Mouse (Mus musculus) c-Kit-positive CD71-positive TER-119-positive erythroid progenitor cells, embryonic 14.5 days (primary cell): ENCODE data around the gene Ano4.
"Not testable (repeated sequence)": the region's sequence is repeated elsewhere in the genome, so short reads cannot be mapped to it uniquely, and the experiment has no call there.

Experiments
- DNase-seq: peaks from one replicate; pipeline ENCODE4 v3.0.0-alpha.2; 2013; ENCODE audit warnings: low spot score

The Ano4 gene

DNA sequence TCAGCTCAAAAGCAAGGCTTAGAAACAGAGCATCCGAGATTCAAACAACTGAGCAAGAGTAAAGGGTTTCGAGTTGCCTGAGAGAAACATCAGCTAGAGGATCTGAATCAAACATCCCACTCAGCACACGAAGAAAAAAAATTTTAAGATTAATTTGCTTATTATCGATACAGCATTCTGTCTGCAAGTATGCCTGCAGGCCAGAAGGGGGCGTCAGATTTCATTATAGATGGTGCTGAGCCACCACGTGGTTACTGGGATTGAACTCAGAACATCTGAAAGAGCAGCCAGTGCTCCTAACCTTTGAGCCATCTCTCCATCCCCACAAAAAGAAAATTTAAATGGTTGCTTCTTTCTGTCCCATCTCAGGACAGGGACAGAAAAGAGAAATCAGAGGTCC, 223.2 kb downstream of the Ano4 start:
- no peak for DNase-seq

DNA sequence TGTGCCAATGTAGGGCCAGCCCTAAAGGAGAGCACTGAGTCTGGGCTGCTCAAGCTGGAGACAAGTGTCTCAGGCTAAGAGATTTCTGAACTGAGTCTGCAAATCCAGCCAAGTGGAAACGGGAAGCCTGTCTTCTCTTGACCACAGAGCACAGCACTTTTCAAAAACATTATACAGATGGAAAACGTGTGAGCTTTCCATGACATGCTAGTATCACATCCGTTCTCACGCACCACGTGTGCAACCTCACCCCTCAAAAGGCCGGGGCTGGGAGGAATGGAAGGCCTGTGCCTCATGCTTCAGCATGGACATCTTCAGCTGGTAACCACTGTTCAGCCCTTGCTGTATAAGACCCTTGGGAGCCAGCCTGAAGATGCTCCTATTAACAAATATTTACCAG, 230.2 kb downstream of the Ano4 start:
- DNase-seq = no peak

DNA sequence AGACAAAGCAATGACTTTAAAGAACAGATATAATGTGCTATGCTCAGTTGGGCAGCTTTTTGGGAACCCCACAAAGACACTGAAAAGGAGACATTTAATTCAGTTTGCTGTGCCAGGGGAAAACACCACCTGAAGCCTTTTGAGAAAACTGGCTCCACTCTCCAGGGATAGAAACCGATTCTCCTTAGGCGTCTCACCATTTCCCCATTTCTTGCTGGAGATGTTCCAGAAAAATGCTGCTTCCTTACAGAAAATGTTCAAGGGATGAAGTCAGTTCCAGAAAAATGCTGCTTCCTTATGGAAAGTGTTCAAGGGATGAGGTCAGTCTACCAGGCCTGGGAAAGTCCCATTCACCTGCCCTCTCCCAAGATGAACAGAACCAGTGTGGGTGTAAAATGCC, 233.1 kb downstream of the Ano4 start:
- DNase-seq = no peak

DNA sequence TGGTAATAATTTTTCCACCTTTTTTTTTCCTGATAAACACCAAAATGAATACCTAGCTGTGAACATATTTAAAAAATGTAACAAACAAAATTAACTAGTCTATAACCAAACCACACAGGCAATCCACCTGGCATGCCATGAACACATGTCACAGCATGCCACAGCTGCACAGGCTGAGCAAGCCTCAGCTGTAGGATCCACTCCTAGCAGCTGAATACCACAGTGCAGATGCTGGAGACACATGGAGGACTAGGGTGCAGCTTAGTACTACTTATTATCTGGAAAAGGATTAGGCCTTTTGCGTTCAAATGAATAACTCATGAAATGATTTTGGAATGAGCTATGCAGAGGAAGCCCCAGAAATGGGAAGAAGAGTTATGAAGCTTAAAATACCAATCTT, 233.6 kb downstream of the Ano4 start:
- DNase-seq = no peak

DNA sequence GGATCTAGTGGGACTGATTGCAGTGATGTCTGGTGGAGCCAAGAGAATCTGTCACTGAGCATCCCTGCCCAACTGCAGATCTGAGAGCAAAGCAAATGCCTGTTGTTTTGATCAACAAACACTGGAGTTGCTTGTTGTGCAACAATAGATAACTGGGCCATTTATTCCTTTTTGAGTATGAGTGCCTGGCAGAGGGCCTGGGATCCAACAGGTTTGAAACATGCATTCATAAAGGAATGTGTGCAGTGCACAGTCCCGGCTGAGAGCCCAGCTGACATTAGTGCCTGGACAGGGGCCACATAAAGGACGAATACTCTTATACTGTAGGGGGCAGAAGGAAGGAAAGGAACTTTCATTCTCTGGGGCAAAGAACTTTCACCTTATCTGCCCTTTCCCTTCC, 241.0 kb downstream of the Ano4 start:
- DNase-seq = no peak

DNA sequence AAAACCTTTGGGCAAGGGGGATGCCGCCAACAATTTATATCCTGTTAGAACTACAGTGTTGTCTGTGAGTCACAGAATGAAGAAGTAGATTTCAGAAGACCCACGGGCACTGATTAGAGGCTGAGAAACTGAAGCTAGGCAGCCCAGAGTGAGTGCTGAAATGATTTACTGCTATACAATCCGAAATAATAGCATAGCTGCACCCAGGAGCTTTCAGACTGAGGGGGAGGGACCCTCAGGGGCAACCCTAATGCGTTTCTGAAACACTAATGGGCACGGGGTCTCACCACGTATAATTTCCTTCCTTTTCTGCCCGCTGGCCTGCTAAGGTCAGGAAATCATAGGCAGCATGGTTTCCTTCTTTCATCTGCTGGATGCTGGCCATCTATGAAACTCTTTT, 242.5 kb downstream of the Ano4 start:
- no peak for DNase-seq

DNA sequence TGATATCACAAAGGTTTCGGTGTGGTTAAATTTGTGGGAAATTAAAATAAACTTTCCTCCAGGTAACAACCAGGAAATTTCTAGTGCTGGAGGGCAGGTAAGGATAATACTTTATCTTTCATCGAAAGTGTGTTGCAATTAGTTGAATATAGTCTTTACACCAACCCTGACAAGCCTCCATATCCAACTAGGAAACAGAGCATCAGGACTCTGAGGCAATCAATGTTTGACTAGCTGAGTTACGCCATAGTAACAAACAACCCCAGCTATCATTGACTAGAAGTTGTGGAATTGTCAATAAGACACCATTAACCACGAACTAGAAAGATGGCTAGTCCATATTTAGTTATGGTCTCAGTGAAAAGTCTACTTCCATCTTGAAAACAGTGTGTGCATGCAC, 246.4 kb downstream of the Ano4 start:
- no peak for DNase-seq

DNA sequence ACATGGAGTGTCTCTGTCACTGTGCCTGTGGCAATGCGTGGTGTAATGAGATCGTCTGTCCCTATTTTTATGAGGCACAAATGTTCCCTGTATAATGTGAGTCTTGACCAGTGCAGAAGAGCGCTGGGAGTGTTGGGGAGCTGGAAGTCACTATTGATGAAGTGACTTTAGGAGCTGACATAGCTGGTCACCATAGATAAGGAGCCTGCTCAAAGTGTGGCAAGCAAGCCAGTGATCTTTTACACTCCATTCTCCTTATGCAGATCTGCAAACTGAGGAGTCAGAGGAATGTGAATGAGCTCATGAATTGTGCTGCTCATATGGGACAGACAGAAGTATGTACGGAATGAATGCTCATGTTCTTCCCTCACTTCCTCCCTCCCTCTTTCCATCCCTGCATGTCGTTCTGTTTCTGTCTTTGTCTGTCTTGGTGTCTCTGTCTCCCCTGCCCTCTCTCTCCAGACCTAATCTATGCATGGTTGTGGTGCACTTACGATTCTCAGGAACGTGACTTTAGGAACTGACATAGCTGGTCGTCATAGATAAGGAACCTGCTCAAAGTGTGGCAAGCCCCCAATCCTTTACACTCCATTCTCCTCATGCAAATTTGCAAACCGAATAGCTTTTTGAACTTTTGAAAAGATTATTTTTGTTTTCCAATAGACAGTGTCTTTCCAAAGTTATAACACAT, 252.1 kb downstream of the Ano4 start:
- peak; percentile 65 for DNase-seq

DNA sequence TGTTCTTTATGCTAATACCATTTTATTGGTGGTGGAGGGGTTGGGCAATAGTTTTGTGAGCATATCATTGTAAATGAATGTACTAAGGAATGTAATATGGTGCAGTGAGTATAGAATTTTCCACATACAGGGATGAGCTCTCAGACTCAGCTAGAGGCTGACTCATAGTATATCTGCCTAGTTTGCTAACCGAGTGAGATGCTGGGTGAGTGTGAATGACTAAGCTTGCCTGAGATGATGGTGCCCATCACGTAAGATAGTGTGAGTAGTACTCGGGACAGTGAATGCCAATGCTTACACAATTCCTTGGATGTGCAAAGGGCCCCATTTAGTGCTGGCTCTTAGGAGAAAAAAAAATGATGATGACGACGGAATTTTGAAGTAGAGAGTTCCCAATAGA, 267.1 kb downstream of the Ano4 start:
- DNase-seq = no peak

DNA sequence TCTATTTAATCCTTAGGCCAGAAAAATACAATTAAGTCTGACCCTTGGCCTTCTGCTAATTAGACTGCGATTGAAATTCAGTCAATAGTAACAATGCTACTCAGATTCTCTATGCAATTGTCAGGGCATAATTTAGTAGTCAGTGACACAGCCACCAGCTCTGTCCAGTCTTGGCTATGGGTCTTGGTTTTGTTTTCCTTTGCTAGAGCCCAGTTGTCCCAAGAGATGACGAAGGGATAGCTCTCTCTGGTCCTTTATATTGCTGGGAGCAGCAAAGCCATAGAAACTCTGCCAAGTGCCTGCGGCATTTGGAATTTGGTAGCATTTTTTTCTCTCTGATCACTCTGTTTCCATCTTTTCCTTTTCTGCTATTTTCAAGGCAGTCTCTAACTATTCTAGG, 288.7 kb downstream of the Ano4 start:
- DNase-seq = no peak

DNA sequence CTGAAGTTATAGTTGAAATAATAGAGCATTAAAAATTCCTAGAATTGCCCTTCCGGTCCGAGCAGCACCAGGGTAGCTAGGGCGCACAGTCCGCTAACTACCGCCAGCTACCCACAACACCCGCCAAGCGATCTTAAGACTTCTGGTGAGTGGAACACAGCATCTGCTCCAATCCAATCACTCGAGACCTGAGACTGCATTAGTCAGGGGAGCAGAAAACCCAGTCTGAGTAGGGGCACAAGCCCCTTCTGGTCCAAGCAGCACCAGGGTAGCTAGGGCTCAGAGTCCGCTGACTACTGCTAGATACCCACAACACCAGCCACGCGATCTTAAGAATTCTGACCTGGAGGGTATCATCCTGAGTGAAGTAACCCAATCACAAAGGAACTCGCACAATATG, 299.6 kb downstream of the Ano4 start:
- not testable (repeated sequence) for DNase-seq

DNA sequence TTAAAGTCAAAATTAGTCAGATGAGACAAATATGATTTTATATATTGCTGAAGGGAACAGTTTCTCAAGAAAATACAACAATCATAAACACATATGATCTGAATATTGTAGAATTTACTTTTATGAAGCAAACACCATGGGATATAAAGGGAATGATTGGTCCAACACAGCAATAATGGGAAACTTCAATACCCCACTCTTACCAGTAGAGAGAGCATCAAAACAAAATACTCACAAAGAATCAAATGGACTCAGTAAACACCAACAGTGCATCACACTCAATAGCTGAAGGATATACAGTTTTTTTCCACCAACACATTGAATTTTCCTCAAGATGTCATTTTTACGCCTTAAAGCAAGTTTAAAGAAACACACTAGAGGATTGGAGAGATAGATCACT, 300.4 kb downstream of the Ano4 start:
- DNase-seq = no peak

DNA sequence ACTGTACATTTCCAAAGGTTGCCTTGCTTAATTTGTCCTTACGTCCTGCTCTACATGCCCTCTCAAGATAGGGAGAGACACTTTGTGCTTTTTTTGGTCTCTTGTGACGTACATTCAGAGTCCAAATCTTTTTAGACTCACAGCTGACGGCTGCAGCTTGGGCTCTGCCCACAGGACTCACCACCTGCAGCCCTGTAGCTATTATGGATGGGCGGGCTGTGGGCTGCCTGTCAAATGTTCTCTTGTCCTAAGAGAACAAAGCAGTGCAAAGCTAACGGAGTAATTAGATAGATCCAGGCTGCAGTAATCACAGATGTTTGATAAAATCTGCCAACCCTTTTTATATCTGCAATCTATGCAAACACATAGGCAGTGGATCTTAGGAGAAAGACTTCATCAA, 325.6 kb downstream of the Ano4 start:
- DNase-seq = no peak

DNA sequence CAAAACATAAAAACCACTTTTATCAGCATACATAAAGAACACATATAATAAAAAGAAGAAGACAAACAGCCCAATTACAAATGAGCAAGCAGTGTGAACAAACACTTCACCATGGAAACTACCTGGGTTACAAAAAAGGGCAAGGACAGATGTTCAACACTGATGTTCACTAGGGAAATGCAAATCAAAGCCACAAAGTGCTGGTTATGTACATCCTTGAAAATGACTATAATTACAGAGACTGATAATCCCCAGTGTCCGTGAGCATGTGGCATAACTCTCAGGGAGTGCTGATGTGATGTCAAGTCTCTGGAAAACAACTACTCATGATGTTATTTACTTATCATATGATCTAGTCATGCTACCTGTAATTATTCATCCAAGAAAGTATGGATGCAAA, 336.3 kb downstream of the Ano4 start:
- DNase-seq = no peak

DNA sequence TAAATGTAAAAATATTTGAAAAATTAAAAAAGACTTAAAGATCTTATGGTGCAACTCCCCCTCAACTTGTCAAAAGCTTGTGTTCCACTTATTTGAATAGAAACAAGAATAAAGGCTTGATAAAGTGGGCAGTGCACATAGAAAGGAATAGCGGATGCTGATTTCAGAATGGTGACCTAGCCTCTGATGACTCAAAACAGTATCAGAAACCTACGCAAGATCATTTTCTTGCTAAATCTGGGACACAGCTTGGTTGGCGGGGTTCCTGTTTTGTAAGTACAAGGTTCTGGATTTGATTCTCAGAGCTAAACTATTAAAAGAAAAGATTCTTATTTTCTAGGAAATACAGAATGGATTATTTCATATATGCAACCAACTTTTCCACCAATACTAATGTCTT, 340.0 kb downstream of the Ano4 start:
- no peak for DNase-seq

DNA sequence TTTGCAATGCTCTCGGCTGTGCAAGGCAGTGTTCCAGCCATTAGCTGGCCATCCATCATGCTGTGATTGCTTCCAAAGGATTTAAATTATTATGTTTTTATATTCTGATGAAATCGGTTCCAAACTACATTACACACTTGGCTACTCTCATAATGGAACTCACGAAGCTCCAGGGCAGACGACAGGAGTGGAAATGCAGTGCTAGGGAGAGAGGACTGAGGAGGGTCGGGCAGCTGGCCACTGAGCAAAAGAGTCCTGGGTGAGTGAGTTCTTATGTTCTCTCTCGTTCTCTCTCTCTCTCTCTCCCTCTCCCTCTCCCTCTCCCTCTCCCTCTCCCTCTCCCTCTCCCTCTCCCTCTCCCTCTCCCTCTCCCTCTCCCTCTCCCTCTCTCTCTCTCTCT, 357.6 kb downstream of the Ano4 start:
- no peak for DNase-seq

DNA sequence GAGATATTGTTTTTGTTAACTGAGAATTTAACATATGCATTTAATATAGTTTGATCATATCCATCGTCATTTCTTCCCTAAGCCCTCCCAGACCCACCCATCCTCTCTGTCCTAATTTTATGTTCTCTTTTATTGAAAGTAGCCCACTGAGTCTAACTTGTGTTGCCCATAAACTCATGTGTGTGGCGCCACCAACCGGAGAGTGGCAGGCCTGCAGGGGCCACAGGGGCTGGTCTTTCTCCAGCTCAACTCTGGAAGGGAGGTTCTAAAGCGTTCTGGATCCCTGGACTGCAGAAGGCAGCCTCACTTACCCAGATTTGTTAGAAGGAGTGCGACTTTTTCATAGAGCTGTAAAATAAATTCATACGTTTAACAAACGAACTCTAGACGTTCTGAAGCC, 361.1 kb downstream of the Ano4 start:
- DNase-seq = no peak

DNA sequence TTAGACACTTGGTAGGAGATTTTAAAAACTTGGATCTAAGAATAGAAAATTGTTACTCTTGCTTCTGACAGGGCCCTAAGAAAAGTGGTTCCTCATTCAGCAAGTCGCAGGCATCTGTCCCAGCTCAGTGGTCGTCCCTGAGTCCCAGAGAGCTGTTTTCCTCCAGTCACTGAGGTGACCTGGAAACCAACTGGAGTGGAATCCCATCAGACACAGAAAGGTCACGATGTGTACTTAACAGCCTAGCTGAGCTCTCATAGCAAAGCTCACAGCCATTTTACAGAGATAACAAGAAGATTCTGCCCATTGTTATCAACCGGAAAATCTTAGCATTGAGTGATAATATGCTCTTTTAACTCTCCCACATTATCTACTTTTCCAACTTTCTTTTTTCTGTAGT, 365.1 kb downstream of the Ano4 start:
- DNase-seq = no peak

DNA sequence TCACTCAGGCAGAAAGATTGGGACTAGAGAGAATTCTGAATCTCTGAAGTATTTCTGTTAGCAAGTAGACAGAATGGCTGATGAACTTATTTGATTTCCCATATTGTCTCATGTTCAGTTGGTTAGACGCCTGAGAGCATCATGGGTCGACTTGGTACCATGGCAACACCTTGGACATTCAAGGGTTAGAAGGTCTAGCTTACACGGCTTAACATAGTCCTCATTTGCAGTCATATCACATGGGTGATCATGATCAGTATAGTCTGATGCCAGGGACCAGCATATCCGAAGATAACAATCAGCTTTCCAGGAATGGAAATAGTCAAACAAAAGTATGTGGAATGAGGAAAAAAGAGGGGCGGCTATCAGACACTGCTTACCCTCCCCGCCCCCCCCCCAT, 365.6 kb downstream of the Ano4 start:
- no peak for DNase-seq

DNA sequence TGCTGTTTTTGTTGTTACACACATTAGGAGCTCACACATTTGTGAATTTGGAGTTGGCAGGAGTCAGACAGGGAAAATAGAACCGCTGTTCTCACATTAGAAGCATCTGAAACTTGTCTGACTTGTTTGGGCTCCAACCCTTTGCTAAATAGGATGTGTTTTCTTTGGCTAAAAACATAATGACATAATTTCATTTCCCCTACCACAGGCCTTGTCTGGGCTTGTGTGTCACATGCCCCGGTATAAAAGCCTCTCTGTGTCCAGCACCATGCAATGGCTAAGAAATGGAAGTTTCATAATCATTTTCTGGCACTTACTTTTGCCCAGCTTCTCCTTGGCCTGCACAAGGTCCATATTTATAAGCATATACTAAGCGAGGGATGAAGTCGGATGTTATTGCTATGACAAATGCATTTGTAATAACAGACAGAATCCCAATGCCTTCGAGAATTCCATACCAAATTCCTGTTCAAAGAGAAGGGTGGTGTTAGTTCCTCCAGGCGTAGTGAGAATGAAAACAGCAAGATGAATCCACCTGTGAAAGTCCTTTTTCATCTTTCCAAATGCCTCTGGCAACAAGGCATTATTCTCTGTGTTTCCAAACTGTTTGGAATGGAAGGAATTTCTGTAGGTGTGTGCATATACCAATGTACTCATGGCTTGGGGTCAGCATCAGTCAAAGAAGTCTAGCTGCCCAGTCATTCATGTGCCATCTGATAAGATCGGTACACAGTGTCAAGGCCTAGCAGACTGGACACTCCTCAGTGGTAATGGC, 373.4 kb downstream of the Ano4 start:
- DNase-seq = no peak

DNA sequence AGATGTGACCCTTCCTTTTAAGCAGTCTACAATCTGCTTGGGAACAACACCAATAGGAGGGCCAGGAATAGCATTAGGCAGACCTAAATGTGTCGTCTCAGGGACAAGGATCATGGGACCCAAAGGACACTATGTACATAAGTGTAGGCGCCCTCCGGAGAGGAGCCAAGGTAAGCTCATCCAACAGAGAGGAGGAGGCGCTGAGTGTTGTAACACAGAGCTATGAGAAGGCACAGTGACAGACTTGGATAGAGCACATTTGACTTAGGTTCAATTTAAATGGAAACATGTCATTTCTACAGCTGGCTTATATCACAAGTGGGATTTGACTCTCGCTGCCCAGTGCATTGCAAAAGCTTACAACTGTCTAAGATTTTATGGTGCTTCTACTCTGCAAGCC, 376.0 kb downstream of the Ano4 start:
- no peak for DNase-seq

DNA sequence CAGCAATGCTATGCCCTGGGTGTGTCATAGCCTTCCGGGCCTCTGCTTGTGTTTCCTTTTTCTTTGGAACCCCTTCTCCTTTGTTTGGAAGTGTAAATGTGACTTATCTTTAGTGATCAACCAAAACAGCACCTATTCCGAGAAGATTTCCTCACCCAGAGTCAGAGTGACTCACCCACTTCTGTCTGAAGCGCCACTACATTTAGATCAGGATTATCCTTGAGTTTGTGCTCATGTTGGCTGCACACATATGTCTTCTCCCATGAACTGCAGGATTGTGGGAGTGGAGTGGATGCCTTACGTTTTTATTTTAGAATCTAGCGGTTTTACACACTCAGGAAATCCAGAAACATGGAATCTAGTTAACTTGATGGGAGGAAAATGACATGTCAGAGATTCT, 383.8 kb downstream of the Ano4 start:
- no peak for DNase-seq

DNA sequence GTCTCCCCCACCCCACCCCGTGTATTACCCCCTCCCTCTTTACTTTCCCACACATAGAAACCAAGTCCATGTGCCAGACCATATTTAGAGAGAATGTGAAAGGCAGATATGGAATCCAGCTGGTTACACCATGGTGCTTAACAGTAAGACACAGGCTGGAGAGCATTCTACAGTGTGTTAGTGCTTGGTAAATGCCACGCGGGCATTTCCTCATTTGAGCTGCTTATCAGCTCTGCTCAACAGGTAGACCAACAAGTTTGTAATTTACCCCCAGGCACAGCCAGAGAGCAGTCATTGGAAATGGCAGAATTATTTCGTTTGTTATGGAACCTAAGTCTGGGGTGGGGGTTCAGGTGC, 394.3 kb downstream of the Ano4 start:
- no peak for DNase-seq

DNA sequence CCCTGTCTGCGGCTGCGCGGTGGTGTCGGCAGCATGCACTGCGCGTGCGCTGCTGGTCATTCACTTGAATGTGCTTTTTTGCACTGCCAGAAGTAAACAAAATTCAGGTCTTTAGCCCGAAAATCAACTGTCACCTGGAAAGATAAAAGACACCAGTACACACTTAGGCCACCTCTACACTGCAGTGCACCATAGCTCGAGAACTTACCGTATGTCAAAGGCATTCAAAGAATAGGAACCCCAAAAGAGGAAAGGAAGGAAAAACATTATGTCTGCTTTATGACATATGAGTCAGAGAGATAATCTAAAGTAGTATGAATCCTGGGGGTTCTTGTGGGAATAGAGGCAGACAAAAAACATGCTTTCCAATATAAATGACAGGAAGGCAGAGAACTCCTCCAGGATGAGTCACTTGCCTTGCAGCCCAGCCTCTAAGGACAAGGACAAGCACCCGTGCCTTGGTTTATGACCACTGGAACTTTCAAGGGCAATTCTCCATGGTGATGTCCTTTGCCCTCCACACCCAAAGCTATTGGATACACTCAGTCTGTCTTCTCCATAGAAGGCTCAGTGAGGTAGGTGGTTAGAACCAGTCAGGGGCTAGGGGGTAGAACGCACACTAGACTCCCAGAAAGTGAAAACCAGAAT, 394.8 kb downstream of the Ano4 start:
- DNase-seq = no peak
